27 mouse cellular contexts compared by ENCODE assay signal in the genomic region with DNA sequence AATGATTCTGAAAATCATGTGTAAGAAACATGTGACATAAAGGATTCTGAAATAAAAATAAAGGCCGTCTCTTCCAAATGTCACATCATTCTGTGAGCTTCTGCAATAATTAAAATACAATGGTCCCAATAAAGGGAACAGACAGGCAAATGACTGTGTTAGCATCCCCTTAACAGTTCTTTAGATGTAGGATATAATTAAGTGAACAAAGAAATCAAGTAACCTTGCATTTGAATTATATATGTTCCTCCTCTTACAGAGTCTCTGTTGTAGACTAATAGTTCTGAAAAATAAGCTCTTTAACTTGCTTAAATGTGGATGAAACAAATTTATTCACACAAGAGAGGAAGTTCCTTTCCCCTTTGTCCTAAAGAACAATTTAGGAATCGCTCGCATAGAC. TPM values are rescaled to one million over a fixed set of nuclear protein-coding genes. Genes with fewer than 3 reads are reported as not detected.
DNase-seq lines count a peak whose midpoint lies in the region; ATAC-seq and TF ChIP-seq lines count a peak whose summit lies in the region.
"Had no signal": no experiment of that assay in that cellular context is flagged by ENCODE, and none has a peak within 500 bp of the region (broad histone marks: within the 10 kb centered on the region; RNA-seq: fewer than 3 reads in every experiment).

No protein-coding gene starts in this region.

- H3K36me3 ChIP-seq in forebrain, embryonic 13.5 days (ENCODE audit: poor library complexity, severe bottlenecking): no peaks in the 10 kb centered on the region
- no peaks in the 10 kb centered on the region for H3K36me3 ChIP-seq in forebrain, embryonic 11.5 days (ENCODE audit: control insufficient read depth, insufficient read depth, low read length)
- no peaks in the 10 kb centered on the region for H3K36me3 ChIP-seq in forebrain, embryonic 15.5 days
- H3K36me3 ChIP-seq in forebrain, embryonic 12.5 days (replicated peaks): no peaks in the 10 kb centered on the region
- H3K36me3 ChIP-seq in forebrain, postnatal 0 days (ENCODE audit: insufficient read depth): no peaks in the 10 kb centered on the region
- H3K36me3 ChIP-seq: embryonic facial prominence, embryonic 13.5 days; embryonic facial prominence, embryonic 15.5 days; G1E had no signal

- TF ChIP-seq CTCF in forebrain, postnatal 0 days (IDR thresholded peaks at IDR 0.05; ENCODE audit: low read depth): no peak

- no peaks in the 10 kb centered on the region for H3K4me1 ChIP-seq in forebrain, embryonic 13.5 days
- H3K4me1 ChIP-seq in forebrain, embryonic 11.5 days (replicated peaks; ENCODE audit: control insufficient read depth, insufficient read depth, low read length): no peaks in the 10 kb centered on the region
- H3K4me1 ChIP-seq in forebrain, embryonic 15.5 days: no peaks in the 10 kb centered on the region
- H3K4me1 ChIP-seq in forebrain, embryonic 12.5 days: no peaks in the 10 kb centered on the region
- no peaks in the 10 kb centered on the region for H3K4me1 ChIP-seq in forebrain, postnatal 0 days (ENCODE audit: insufficient read depth)
- H3K4me1 ChIP-seq: embryonic facial prominence, embryonic 13.5 days; embryonic facial prominence, embryonic 15.5 days had no signal

- no peak overlapping the region for H3K4me3 ChIP-seq in forebrain, embryonic 13.5 days
- no peak overlapping the region for H3K4me3 ChIP-seq in forebrain, embryonic 11.5 days (ENCODE audit: low read depth, low read length)
- no peak overlapping the region for H3K4me3 ChIP-seq in forebrain, embryonic 15.5 days
- no peak overlapping the region for H3K4me3 ChIP-seq in forebrain, embryonic 12.5 days (replicated peaks)
- H3K4me3 ChIP-seq in forebrain, postnatal 0 days (ENCODE audit: low read depth, low read length): no peak overlapping the region
- H3K4me3 ChIP-seq: embryonic facial prominence, embryonic 13.5 days; embryonic facial prominence, embryonic 15.5 days; erythroblast, embryonic 14.5 days; gastrocnemius, adult 2 months had no signal

- H3K4me2 ChIP-seq in forebrain, embryonic 13.5 days: no peak overlapping the region
- no peak overlapping the region for H3K4me2 ChIP-seq in forebrain, embryonic 11.5 days (ENCODE audit: low read depth, low read length, severe bottlenecking)
- H3K4me2 ChIP-seq in forebrain, embryonic 15.5 days (replicated peaks): no peak overlapping the region
- no peak overlapping the region for H3K4me2 ChIP-seq in forebrain, embryonic 12.5 days
- no peak overlapping the region for H3K4me2 ChIP-seq in forebrain, postnatal 0 days (ENCODE audit: low read depth)
- H3K4me2 ChIP-seq: embryonic facial prominence, embryonic 13.5 days; embryonic facial prominence, embryonic 15.5 days had no signal

- no peak overlapping the region for H3K27ac ChIP-seq in forebrain, embryonic 13.5 days
- H3K27ac ChIP-seq in forebrain, embryonic 11.5 days (ENCODE audit: low read depth, low read length): no peak overlapping the region
- H3K27ac ChIP-seq in forebrain, embryonic 15.5 days (replicated peaks): no peak overlapping the region
- no peak overlapping the region for H3K27ac ChIP-seq in forebrain, embryonic 12.5 days
- H3K27ac ChIP-seq in forebrain, postnatal 0 days (ENCODE audit: low read depth, low read length): no peak overlapping the region
- H3K27ac ChIP-seq: embryonic facial prominence, embryonic 13.5 days; embryonic facial prominence, embryonic 15.5 days had no signal

- ATAC-seq in forebrain, embryonic 13.5 days: peak; percentile 51; the same call in 1 of the 2 replicates
- no peak for ATAC-seq in forebrain, embryonic 11.5 days (replicated peaks; ENCODE audit: low FRiP score)
- ATAC-seq in forebrain, embryonic 15.5 days (replicated peaks): peak; percentile 57; the same call in 1 of the 2 replicates
- no peak for ATAC-seq in forebrain, embryonic 12.5 days (ENCODE audit: low FRiP score)
- peak; percentile 79 for ATAC-seq in forebrain, postnatal 0 days
- ATAC-seq: activated CD4-positive, CD25-positive, alpha-beta regulatory T cell, adult 4 months; CD4-positive, CD25-positive, alpha-beta regulatory T cell, adult 4 months; Patski had no signal

- H3K27me3 ChIP-seq in forebrain, embryonic 13.5 days: no peaks in the 10 kb centered on the region
- H3K27me3 ChIP-seq in forebrain, embryonic 11.5 days (ENCODE audit: control insufficient read depth, insufficient read depth, low read length): no peaks in the 10 kb centered on the region
- H3K27me3 ChIP-seq in forebrain, embryonic 15.5 days: no peaks in the 10 kb centered on the region
- no peaks in the 10 kb centered on the region for H3K27me3 ChIP-seq in forebrain, embryonic 12.5 days
- no peaks in the 10 kb centered on the region for H3K27me3 ChIP-seq in forebrain, postnatal 0 days (ENCODE audit: insufficient read depth, low read length)
- H3K27me3 ChIP-seq: CH12.LX; embryonic facial prominence, embryonic 13.5 days; embryonic facial prominence, embryonic 15.5 days; Patski had no signal

- no peak for DNase-seq in forebrain, embryonic 11.5 days (ENCODE audit: low spot score)
- no peak for DNase-seq in forebrain, postnatal 0 days
- DNase-seq in cerebellum, postnatal 25 days: no peak
- DNase-seq: adrenal gland, adult 8-10 months; adrenal gland, postnatal 14 days; B cell, adult 2 months; cerebellum, adult 11-12 months; cerebellum, adult 2 months; cerebellum, adult 9-10 months; cerebellum, postnatal 10 days; cerebellum, postnatal 36 days; embryo, embryonic 11 days; gastrocnemius, adult 2 months had no signal

- 85% methylated on average over 3 of the region's 3 CpGs for WGBS in forebrain, embryonic 13.5 days
- WGBS in forebrain, embryonic 11.5 days: 89% methylated on average over 3 of the region's 3 CpGs
- WGBS in forebrain, embryonic 15.5 days: 81% methylated on average over 3 of the region's 3 CpGs
- WGBS in forebrain, embryonic 12.5 days: 85% methylated on average over 3 of the region's 3 CpGs
- 75% methylated on average over 3 of the region's 3 CpGs for WGBS in forebrain, postnatal 0 days

- no peak overlapping the region for H3K9ac ChIP-seq in forebrain, embryonic 13.5 days
- no peak overlapping the region for H3K9ac ChIP-seq in forebrain, embryonic 11.5 days (ENCODE audit: low read length)
- no peak overlapping the region for H3K9ac ChIP-seq in forebrain, embryonic 15.5 days (replicated peaks)
- H3K9ac ChIP-seq in forebrain, embryonic 12.5 days: no peak overlapping the region
- H3K9ac ChIP-seq in forebrain, postnatal 0 days: no peak overlapping the region
- H3K9ac ChIP-seq: embryonic facial prominence, embryonic 13.5 days; embryonic facial prominence, embryonic 15.5 days had no signal

- H3K9me3 ChIP-seq in forebrain, embryonic 13.5 days (replicated peaks): no peaks in the 10 kb centered on the region
- H3K9me3 ChIP-seq in forebrain, embryonic 11.5 days (ENCODE audit: control insufficient read depth, low read length): no peaks in the 10 kb centered on the region
- H3K9me3 ChIP-seq in forebrain, embryonic 15.5 days: no peaks in the 10 kb centered on the region
- no peaks in the 10 kb centered on the region for H3K9me3 ChIP-seq in forebrain, embryonic 12.5 days
- H3K9me3 ChIP-seq in forebrain, postnatal 0 days (ENCODE audit: low read length): no peaks in the 10 kb centered on the region
- H3K9me3 ChIP-seq: embryonic facial prominence, embryonic 13.5 days; embryonic facial prominence, embryonic 15.5 days; G1E had no signal

RNA-seq across cellular contexts. Expression of a gene that starts 10.5 kb away (rescaled TPM):
- not detected in 2 replicates for polyA plus RNA-seq in forebrain, embryonic 13.5 days (2015; fragmentation: Nextera tagmentation; extraction: Ambion mirVana)
- not detected in 2 replicates for polyA plus RNA-seq in forebrain, embryonic 11.5 days (2014; fragmentation: Nextera tagmentation; extraction: Ambion mirVana)
- not detected in 2 replicates for polyA plus RNA-seq in forebrain, embryonic 15.5 days (2015; fragmentation: Nextera tagmentation; extraction: Ambion mirVana)
- not detected in 2 replicates for polyA plus RNA-seq in forebrain, embryonic 12.5 days (2016; fragmentation: Nextera tagmentation; extraction: Ambion mirVana)
- total RNA-seq in forebrain, postnatal 0 days (2014; rRNA removed): not detected in 2 replicates
- polyA plus RNA-seq in forebrain, postnatal 0 days (2015; fragmentation: Nextera tagmentation; extraction: Ambion mirVana): 0.05 TPM in 1 of 2 replicates, not detected in the other
- total RNA-seq: adrenal gland, adult 8-10 months; adrenal gland, postnatal 14 days; CH12.LX; common myeloid progenitor, adult 5-6 weeks had no signal
- polyA plus RNA-seq: activated CD4-positive, CD25-positive, alpha-beta regulatory T cell, adult 4 months; CD4-positive, CD25-positive, alpha-beta regulatory T cell, adult 4 months; embryonic facial prominence, embryonic 11.5 days; embryonic facial prominence, embryonic 13.5 days; embryonic facial prominence, embryonic 15.5 days; erythroblast, embryonic 14.5 days; G1E; Patski had no signal

RNA-seq across cellular contexts. Expression of a gene that starts 10.6 kb away (rescaled TPM):
- polyA plus RNA-seq in forebrain, embryonic 13.5 days (2015; fragmentation: Nextera tagmentation; extraction: Ambion mirVana): 316 and 362 TPM in 2 replicates
- 203 and 232 TPM in 2 replicates for polyA plus RNA-seq in forebrain, embryonic 11.5 days (2014; fragmentation: Nextera tagmentation; extraction: Ambion mirVana)
- 313 and 328 TPM in 2 replicates for polyA plus RNA-seq in forebrain, embryonic 15.5 days (2015; fragmentation: Nextera tagmentation; extraction: Ambion mirVana)
- 299 and 302 TPM in 2 replicates for polyA plus RNA-seq in forebrain, embryonic 12.5 days (2016; fragmentation: Nextera tagmentation; extraction: Ambion mirVana)
- total RNA-seq in forebrain, postnatal 0 days (2014; rRNA removed): 54.9 and 82.2 TPM in 2 replicates
- polyA plus RNA-seq in forebrain, postnatal 0 days (2015; fragmentation: Nextera tagmentation; extraction: Ambion mirVana): 469 and 592 TPM in 2 replicates

RNA-seq across cellular contexts. Expression of a gene that starts 23.6 kb away (rescaled TPM):
- polyA plus RNA-seq in forebrain, embryonic 13.5 days (2015; fragmentation: Nextera tagmentation; extraction: Ambion mirVana): 0.80 and 1.5 TPM in 2 replicates
- 0.47 and 0.55 TPM in 2 replicates for polyA plus RNA-seq in forebrain, embryonic 11.5 days (2014; fragmentation: Nextera tagmentation; extraction: Ambion mirVana)
- polyA plus RNA-seq in forebrain, embryonic 15.5 days (2015; fragmentation: Nextera tagmentation; extraction: Ambion mirVana): 1.2 and 2.1 TPM in 2 replicates
- polyA plus RNA-seq in forebrain, embryonic 12.5 days (2016; fragmentation: Nextera tagmentation; extraction: Ambion mirVana): 0.62 and 0.96 TPM in 2 replicates
- total RNA-seq in forebrain, postnatal 0 days (2014; rRNA removed): 1.5 and 1.6 TPM in 2 replicates
- polyA plus RNA-seq in forebrain, postnatal 0 days (2015; fragmentation: Nextera tagmentation; extraction: Ambion mirVana): 1.3 and 1.5 TPM in 2 replicates
- total RNA-seq: CH12.LX; common myeloid progenitor, adult 5-6 weeks had no signal
- polyA plus RNA-seq: activated CD4-positive, CD25-positive, alpha-beta regulatory T cell, adult 4 months; CD4-positive, CD25-positive, alpha-beta regulatory T cell, adult 4 months; erythroblast, embryonic 14.5 days; G1E; Patski had no signal

RNA-seq across cellular contexts. Expression of a gene that starts 59.1 kb away (rescaled TPM):
- not detected in 2 replicates for polyA plus RNA-seq in forebrain, embryonic 13.5 days (2015; fragmentation: Nextera tagmentation; extraction: Ambion mirVana)
- polyA plus RNA-seq in forebrain, embryonic 11.5 days (2014; fragmentation: Nextera tagmentation; extraction: Ambion mirVana): not detected in 2 replicates
- polyA plus RNA-seq in forebrain, embryonic 15.5 days (2015; fragmentation: Nextera tagmentation; extraction: Ambion mirVana): not detected in 2 replicates
- not detected in 2 replicates for polyA plus RNA-seq in forebrain, embryonic 12.5 days (2016; fragmentation: Nextera tagmentation; extraction: Ambion mirVana)
- 0.23 TPM in 1 of 2 replicates, not detected in the other for total RNA-seq in forebrain, postnatal 0 days (2014; rRNA removed)
- not detected in 2 replicates for polyA plus RNA-seq in forebrain, postnatal 0 days (2015; fragmentation: Nextera tagmentation; extraction: Ambion mirVana)
- total RNA-seq: adrenal gland, postnatal 14 days; CH12.LX; common myeloid progenitor, adult 5-6 weeks had no signal
- polyA plus RNA-seq: activated CD4-positive, CD25-positive, alpha-beta regulatory T cell, adult 4 months; CD4-positive, CD25-positive, alpha-beta regulatory T cell, adult 4 months; erythroblast, embryonic 14.5 days; frontal cortex, adult 2 months; G1E; Patski had no signal

Comparison
In these comparisons a context has a peak if more than half of its experiments do, and no peak if none do; other contexts are left out.
1. ATAC-seq: peak in forebrain, embryonic 13.5 days (single experiment), forebrain, embryonic 15.5 days (single experiment) and forebrain, postnatal 0 days (single experiment); none in forebrain, embryonic 11.5 days (single experiment) and forebrain, embryonic 12.5 days (single experiment).